Mouse (Mus musculus) lung, postnatal 0 days (tissue): ENCODE results near the gene Olfr205.

ENCODE experiments used
- CTCF ChIP-seq: IDR thresholded peaks from 2 replicates; pipeline ENCODE4 v1.5.1; 2016; ENCODE audit warnings: antibody characterized with exemption, mild to moderate bottlenecking
- EP300 ChIP-seq: IDR thresholded peaks from 2 replicates; pipeline ENCODE4 v1.6.1; 2016; ENCODE audit warnings: antibody characterized with exemption, mild to moderate bottlenecking, control low read depth

DNA sequence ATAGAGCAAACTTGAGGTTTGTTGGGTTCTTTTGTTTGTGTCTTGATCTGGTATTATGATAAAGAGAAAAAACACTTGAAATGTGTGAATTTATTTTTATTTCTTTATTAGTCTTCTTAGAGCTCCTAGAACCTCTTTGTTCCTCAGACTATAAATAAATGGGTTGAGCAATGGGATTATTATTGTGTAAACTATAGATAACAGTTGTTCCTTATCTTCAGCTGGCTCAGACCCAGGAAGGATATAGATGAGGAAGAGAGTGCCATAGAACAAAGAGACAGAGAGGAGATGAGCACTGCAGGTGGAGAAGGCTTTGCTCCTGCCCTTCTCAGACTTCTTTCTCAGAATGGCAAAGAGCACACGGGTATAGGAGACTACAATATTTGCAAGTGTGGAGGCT lies 47.5 kb downstream of the Olfr205 start:
- TF ChIP-seq CTCF (no peak), EP300 (no peak)
